Mouse (Mus musculus) ovary, postnatal 10 days (tissue): Measurements from ENCODE around the gene Ep300.

Source experiments
- DNase-seq: peaks from one replicate; pipeline ENCODE4 v3.0.0; 2022; ENCODE audit warnings: low spot score

The Ep300 gene

GRCm38 (mm10) chr15:81584913-81585745 lies at the start of gene Ep300:
TSS of gene Ep300 (plus strand) at chr15:81585351.
- DNase-seq = peak; percentile 67

GRCm38 (mm10) chr15:81535881-81536351 lies 49.2 kb upstream of the Ep300 start:
- DNase-seq = no peak

GRCm38 (mm10) chr15:81538149-81538548 lies 47.0 kb upstream of the Ep300 start:
- no peak for DNase-seq

GRCm38 (mm10) chr15:81539560-81539959 lies 45.6 kb upstream of the Ep300 start:
- DNase-seq = no peak

GRCm38 (mm10) chr15:81544916-81545315 lies 40.2 kb upstream of the Ep300 start:
- DNase-seq = no peak

- no peak for DNase-seq
Observed at GRCm38 (mm10) chr15:81545387-81546176, 39.6 kb upstream of the Ep300 start.

GRCm38 (mm10) chr15:81553455-81553854 lies 31.7 kb upstream of the Ep300 start:
- no peak for DNase-seq

GRCm38 (mm10) chr15:81554558-81555297 lies 30.4 kb upstream of the Ep300 start:
- no peak for DNase-seq

- DNase-seq = no peak
Observed at GRCm38 (mm10) chr15:81555986-81556385, 29.2 kb upstream of the Ep300 start.

- DNase-seq = no peak
Observed at GRCm38 (mm10) chr15:81561501-81561900, 23.6 kb upstream of the Ep300 start.

GRCm38 (mm10) chr15:81561996-81562395 lies 23.2 kb upstream of the Ep300 start:
- no peak for DNase-seq

GRCm38 (mm10) chr15:81562491-81563488 lies 22.4 kb upstream of the Ep300 start:
- no peak for DNase-seq

GRCm38 (mm10) chr15:81568093-81568492 lies 17.1 kb upstream of the Ep300 start:
- DNase-seq = no peak

- DNase-seq = no peak
Observed at GRCm38 (mm10) chr15:81568592-81568991, 16.6 kb upstream of the Ep300 start.

- no peak for DNase-seq
Observed at GRCm38 (mm10) chr15:81576961-81577360, 8.2 kb upstream of the Ep300 start.

GRCm38 (mm10) chr15:81577743-81578165 lies 7.4 kb upstream of the Ep300 start:
- no peak for DNase-seq

GRCm38 (mm10) chr15:81584466-81584865 lies 685 bp upstream of the Ep300 start:
- no peak for DNase-seq

GRCm38 (mm10) chr15:81585746-81586461 lies 753 bp downstream of the Ep300 start:
- peak; percentile 75 for DNase-seq

- DNase-seq = no peak
Observed at GRCm38 (mm10) chr15:81586466-81586865, 1.3 kb downstream of the Ep300 start.

- DNase-seq = no peak
Observed at GRCm38 (mm10) chr15:81587686-81588085, 2.5 kb downstream of the Ep300 start.
